Mouse (Mus musculus): ENCODE measurements around the gene P2ry10b. TPM values are rescaled to one million over a fixed set of nuclear protein-coding genes. Genes with fewer than 3 reads are reported as not detected.

Gene P2ry10b
- 0.42 and 2.7 TPM in 2 replicates for total RNA-seq (2012; rRNA removed)

DNA sequence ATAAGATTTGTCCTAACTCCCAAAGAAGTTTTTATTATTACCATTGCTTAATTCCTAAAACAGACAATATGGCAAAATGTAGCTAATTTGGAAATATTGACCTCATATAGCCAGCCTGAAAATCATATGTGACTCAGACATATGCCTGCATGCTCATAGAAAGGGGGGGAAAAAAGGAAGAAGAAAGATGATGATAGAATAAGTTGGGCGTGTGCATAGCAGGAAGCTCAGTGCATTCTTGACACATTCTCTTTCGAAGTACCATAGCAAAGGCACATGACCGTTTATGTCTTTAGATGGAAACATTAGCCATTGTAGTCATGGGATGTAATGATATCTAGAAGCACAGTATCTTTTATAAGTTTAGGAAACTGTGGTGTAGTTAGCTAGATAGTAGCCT lies at the start of gene P2ry10b:
P2ry10b (plus strand) TSS at position 247 of the 400 bp plus-strand sequence.
- TF ChIP-seq CHD2 (IDR thresholded peaks at IDR 0.05; ENCODE audit: low read depth, low read length), result no peak
- TF ChIP-seq ZNF384 (IDR thresholded peaks at IDR 0.05; ENCODE audit: low read depth, low read length), result no peak
- no peak for TF ChIP-seq HCFC1 (IDR thresholded peaks at IDR 0.05; ENCODE audit: borderline replicate concordance, insufficient read depth, low read length)
- no peak for TF ChIP-seq MAFK (IDR thresholded peaks at IDR 0.05; ENCODE audit: insufficient read depth, low read depth, low read length)
- no peak for TF ChIP-seq ZC3H11A (IDR thresholded peaks at IDR 0.05; ENCODE audit: borderline replicate concordance, low read depth, low read length)
- H3K4me1 ChIP-seq (ENCODE audit: control insufficient read depth in 2 of 2, insufficient read depth in 2 of 2, low read length in 2 of 2, poor library complexity in 1 of 2), result no peaks in the 10 kb centered on the region
- DNase-seq (ENCODE audit: low read depth, low spot score), result no peak
- H3K9ac ChIP-seq (ENCODE audit: insufficient read depth, low read depth, low read length, poor library complexity, severe bottlenecking), result no peak within 1 kb of the TSS
- no peaks in the 10 kb centered on the region for H3K9me3 ChIP-seq (ENCODE audit: control insufficient read depth, insufficient read depth, low read depth, low read length)
- no peak within 1 kb of the TSS for H3K4me3 ChIP-seq (ENCODE audit: insufficient read depth in 1 of 2, low read depth in 1 of 2, low read length in 2 of 2, poor library complexity in 1 of 2, severe bottlenecking in 1 of 2)
- H3K36me3 ChIP-seq (ENCODE audit: control insufficient read depth, insufficient read depth, low read length, poor library complexity, severe bottlenecking), result no peaks in the 10 kb centered on the region
- no peak within 1 kb of the TSS for H3K27ac ChIP-seq (ENCODE audit: insufficient read depth, low read depth, low read length, poor library complexity, severe bottlenecking)
- in situ Hi-C loops (cut with MboI; ENCODE audit: low sequenced_read_pairs in 2 of 2, unreplicated experiment in 2 of 2), result no loop called here

DNA sequence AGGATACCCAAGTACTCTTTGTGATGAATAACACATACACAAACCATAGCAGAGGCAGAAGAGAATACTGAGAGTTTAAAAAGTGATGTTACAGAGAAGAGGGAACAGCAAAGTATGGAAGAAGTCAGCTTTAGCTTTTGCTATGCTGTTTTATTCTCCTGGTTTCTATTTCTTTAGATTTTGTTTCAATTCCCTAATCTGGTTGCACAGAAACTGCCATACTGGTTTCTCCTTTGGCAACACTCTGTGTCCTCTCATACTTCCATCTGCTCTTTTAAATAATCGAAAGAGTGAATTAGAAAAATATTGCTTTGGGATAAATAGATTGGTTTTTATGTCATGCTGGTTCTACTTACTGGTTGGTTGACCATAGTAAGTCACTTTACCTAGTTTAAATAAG lies 32.4 kb upstream of the P2ry10b start:
- no peak overlapping the region for H3K4me3 ChIP-seq (ENCODE audit: insufficient read depth in 1 of 2, low read depth in 1 of 2, low read length in 2 of 2, poor library complexity in 1 of 2, severe bottlenecking in 1 of 2)
- H3K9me3 ChIP-seq (ENCODE audit: control insufficient read depth, insufficient read depth, low read depth, low read length), result no peaks in the 10 kb centered on the region
- H3K9ac ChIP-seq (ENCODE audit: insufficient read depth, low read depth, low read length, poor library complexity, severe bottlenecking), result no peak overlapping the region
- H3K36me3 ChIP-seq (ENCODE audit: control insufficient read depth, insufficient read depth, low read length, poor library complexity, severe bottlenecking), result no peaks in the 10 kb centered on the region
- in situ Hi-C loops (cut with MboI; ENCODE audit: low sequenced_read_pairs in 2 of 2, unreplicated experiment in 2 of 2), result no loop called here
- no peaks in the 10 kb centered on the region for H3K4me1 ChIP-seq (ENCODE audit: control insufficient read depth in 2 of 2, insufficient read depth in 2 of 2, low read length in 2 of 2, poor library complexity in 1 of 2)
- no peak for DNase-seq (ENCODE audit: low read depth, low spot score)
- H3K27ac ChIP-seq (ENCODE audit: insufficient read depth, low read depth, low read length, poor library complexity, severe bottlenecking), result no peak overlapping the region
- no peak for TF ChIP-seq MAFK (IDR thresholded peaks at IDR 0.05; ENCODE audit: insufficient read depth, low read depth, low read length)

DNA sequence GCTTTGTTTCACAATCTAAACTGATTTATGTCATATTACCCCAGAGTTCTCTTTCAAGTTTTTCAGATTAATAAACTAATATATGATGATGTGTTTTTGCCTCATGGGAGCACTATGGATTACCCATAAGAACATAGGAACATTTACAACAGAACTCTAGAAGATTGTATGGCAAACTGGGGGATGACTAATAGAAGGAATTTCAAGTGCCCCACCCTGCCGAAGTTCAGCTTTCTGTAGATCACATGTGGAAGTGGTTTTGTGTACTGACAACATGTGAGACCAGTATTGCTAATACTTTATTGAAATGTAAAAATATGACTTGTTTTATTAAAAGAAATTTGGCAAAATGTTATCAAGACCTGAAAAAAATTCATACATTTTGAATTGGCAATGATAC lies 31.7 kb upstream of the P2ry10b start:
- in situ Hi-C loops (cut with MboI; ENCODE audit: low sequenced_read_pairs in 2 of 2, unreplicated experiment in 2 of 2), result no loop called here
- H3K9me3 ChIP-seq (ENCODE audit: control insufficient read depth, insufficient read depth, low read depth, low read length), result no peaks in the 10 kb centered on the region
- no peak for TF ChIP-seq MAFK (IDR thresholded peaks at IDR 0.05; ENCODE audit: insufficient read depth, low read depth, low read length)
- TF ChIP-seq CHD2 (IDR thresholded peaks at IDR 0.05; ENCODE audit: low read depth, low read length), result no peak
- no peak for TF ChIP-seq ZNF384 (IDR thresholded peaks at IDR 0.05; ENCODE audit: low read depth, low read length)
- no peak for TF ChIP-seq ZC3H11A (IDR thresholded peaks at IDR 0.05; ENCODE audit: borderline replicate concordance, low read depth, low read length)
- no peak for TF ChIP-seq HCFC1 (IDR thresholded peaks at IDR 0.05; ENCODE audit: borderline replicate concordance, insufficient read depth, low read length)

DNA sequence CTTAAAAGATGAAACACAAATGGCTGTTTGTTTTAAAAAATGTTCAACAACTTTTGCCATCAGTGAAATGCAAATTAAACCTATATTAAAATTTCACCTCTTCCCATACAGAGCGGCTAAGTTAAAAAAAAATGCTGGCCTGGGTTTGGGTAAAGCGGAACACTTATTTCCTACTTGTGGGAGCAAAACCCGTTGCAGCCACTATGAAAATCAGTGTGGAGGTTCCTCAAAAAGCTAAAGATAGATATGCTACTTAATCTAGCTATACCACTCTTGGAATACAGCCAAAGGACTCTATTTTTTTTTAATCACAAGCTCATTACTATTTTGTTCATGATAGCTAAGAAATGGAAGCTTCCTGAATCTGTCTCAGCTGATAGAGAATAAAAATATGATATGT lies 5.5 kb upstream of the P2ry10b start:
- no peaks in the 10 kb centered on the region for H3K4me1 ChIP-seq (ENCODE audit: control insufficient read depth in 2 of 2, insufficient read depth in 2 of 2, low read length in 2 of 2, poor library complexity in 1 of 2)
- no peak for DNase-seq (ENCODE audit: low read depth, low spot score)
- in situ Hi-C loops (cut with MboI; ENCODE audit: low sequenced_read_pairs in 2 of 2, unreplicated experiment in 2 of 2), result no loop called here
- H3K9me3 ChIP-seq (ENCODE audit: control insufficient read depth, insufficient read depth, low read depth, low read length), result no peaks in the 10 kb centered on the region
- no peak overlapping the region for H3K9ac ChIP-seq (ENCODE audit: insufficient read depth, low read depth, low read length, poor library complexity, severe bottlenecking)
- TF ChIP-seq MAFK (IDR thresholded peaks at IDR 0.05; ENCODE audit: insufficient read depth, low read depth, low read length) (no peak), ZNF384 (IDR thresholded peaks at IDR 0.05; ENCODE audit: low read depth, low read length) (no peak), ZC3H11A (IDR thresholded peaks at IDR 0.05; ENCODE audit: borderline replicate concordance, low read depth, low read length) (no peak), HCFC1 (IDR thresholded peaks at IDR 0.05; ENCODE audit: borderline replicate concordance, insufficient read depth, low read length) (no peak), CHD2 (IDR thresholded peaks at IDR 0.05; ENCODE audit: low read depth, low read length) (no peak)
- H3K4me3 ChIP-seq (ENCODE audit: insufficient read depth in 1 of 2, low read depth in 1 of 2, low read length in 2 of 2, poor library complexity in 1 of 2, severe bottlenecking in 1 of 2), result no peak overlapping the region
- H3K27ac ChIP-seq (ENCODE audit: insufficient read depth, low read depth, low read length, poor library complexity, severe bottlenecking), result no peak overlapping the region
- H3K36me3 ChIP-seq (ENCODE audit: control insufficient read depth, insufficient read depth, low read length, poor library complexity, severe bottlenecking), result no peaks in the 10 kb centered on the region

More for the DNA sequence above, 31.7 kb upstream of the P2ry10b start:
- Histone ChIP-seq H3K9ac (ENCODE audit: insufficient read depth, low read depth, low read length, poor library complexity, severe bottlenecking) (no peak overlapping the region), H3K36me3 (ENCODE audit: control insufficient read depth, insufficient read depth, low read length, poor library complexity, severe bottlenecking) (no peaks in the 10 kb centered on the region), H3K27ac (ENCODE audit: insufficient read depth, low read depth, low read length, poor library complexity, severe bottlenecking) (no peak overlapping the region), H3K4me3 (ENCODE audit: insufficient read depth in 1 of 2, low read depth in 1 of 2, low read length in 2 of 2, poor library complexity in 1 of 2, severe bottlenecking in 1 of 2) (no peak overlapping the region), H3K4me1 (ENCODE audit: control insufficient read depth in 2 of 2, insufficient read depth in 2 of 2, low read length in 2 of 2, poor library complexity in 1 of 2) (no peaks in the 10 kb centered on the region)
- DNase-seq (ENCODE audit: low read depth, low spot score), result no peak

DNA sequence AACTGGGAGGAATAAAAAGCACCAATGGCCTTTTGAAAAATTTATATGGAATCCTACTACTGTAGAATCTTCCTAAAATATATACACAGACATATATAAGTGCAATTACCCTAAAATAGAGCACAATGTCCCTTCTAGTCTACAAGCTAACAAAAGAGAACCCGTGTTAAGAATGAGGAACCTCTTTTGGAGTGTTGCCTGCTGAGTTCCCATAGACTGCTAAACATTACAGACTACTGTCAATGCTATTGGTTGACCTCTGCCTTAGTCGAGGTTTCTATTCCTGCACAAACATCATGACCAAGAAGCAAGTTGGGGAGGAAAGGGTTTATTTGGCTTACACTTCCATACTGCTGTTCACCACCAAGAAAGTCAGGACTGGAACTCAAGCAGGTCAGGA lies 4.8 kb upstream of the P2ry10b start:
- no peaks in the 10 kb centered on the region for H3K9me3 ChIP-seq (ENCODE audit: control insufficient read depth, insufficient read depth, low read depth, low read length)
- in situ Hi-C loops (cut with MboI; ENCODE audit: low sequenced_read_pairs in 2 of 2, unreplicated experiment in 2 of 2), result no loop called here
- no peak for DNase-seq (ENCODE audit: low read depth, low spot score)
- H3K4me1 ChIP-seq (ENCODE audit: control insufficient read depth in 2 of 2, insufficient read depth in 2 of 2, low read length in 2 of 2, poor library complexity in 1 of 2), result no peaks in the 10 kb centered on the region
- no peak overlapping the region for H3K9ac ChIP-seq (ENCODE audit: insufficient read depth, low read depth, low read length, poor library complexity, severe bottlenecking)
- no peak overlapping the region for H3K27ac ChIP-seq (ENCODE audit: insufficient read depth, low read depth, low read length, poor library complexity, severe bottlenecking)
- TF ChIP-seq CHD2 (IDR thresholded peaks at IDR 0.05; ENCODE audit: low read depth, low read length) (no peak), ZNF384 (IDR thresholded peaks at IDR 0.05; ENCODE audit: low read depth, low read length) (no peak), HCFC1 (IDR thresholded peaks at IDR 0.05; ENCODE audit: borderline replicate concordance, insufficient read depth, low read length) (no peak), MAFK (IDR thresholded peaks at IDR 0.05; ENCODE audit: insufficient read depth, low read depth, low read length) (no peak), ZC3H11A (IDR thresholded peaks at IDR 0.05; ENCODE audit: borderline replicate concordance, low read depth, low read length) (no peak)
- no peaks in the 10 kb centered on the region for H3K36me3 ChIP-seq (ENCODE audit: control insufficient read depth, insufficient read depth, low read length, poor library complexity, severe bottlenecking)
- no peak overlapping the region for H3K4me3 ChIP-seq (ENCODE audit: insufficient read depth in 1 of 2, low read depth in 1 of 2, low read length in 2 of 2, poor library complexity in 1 of 2, severe bottlenecking in 1 of 2)
